Mouse (Mus musculus) olfactory bulb, adult 2 months (tissue): ENCODE measurements around the gene Pla2g4b. TPM values are rescaled to one million over a fixed set of nuclear protein-coding genes. Genes with fewer than 3 reads are reported as not detected.

Source experiments
- H3K27ac ChIP-seq: fragments of 200-500 bp; 2 replicates; pipeline ENCODE4 v1.5.1; 2012; ENCODE audit warnings: low read depth, low read length; ENCODE audit not compliant: insufficient read depth
- H3K4me1 ChIP-seq: fragments of 200-500 bp; 2 replicates; pipeline ENCODE4 v1.6.1; 2012; ENCODE audit warnings: low read length; ENCODE audit not compliant: control insufficient read depth, insufficient read depth
- H3K4me3 ChIP-seq: fragments of 200-500 bp; 2 replicates; pipeline ENCODE4 v1.5.1; 2012; ENCODE audit warnings: mild to moderate bottlenecking, low read depth, low read length, moderate library complexity; ENCODE audit not compliant: insufficient read depth
- CTCF ChIP-seq: fragments of 200-500 bp; IDR thresholded peaks from 2 replicates; pipeline ENCODE4 v1.5.1; 2012; ENCODE audit warnings: low read depth, mild to moderate bottlenecking, low read length, moderate library complexity; ENCODE audit not compliant: insufficient read depth
- POLR2A ChIP-seq: fragments of 200-500 bp; IDR thresholded peaks from 2 replicates; pipeline ENCODE4 v1.6.1; 2012; ENCODE audit warnings: mild to moderate bottlenecking, low read depth, low read length, moderate library complexity; ENCODE audit not compliant: insufficient read depth
- WGBS: fragments of 180-500 bp; shearing (Covaris S2); methylation state at CpG from one replicate; pipeline ENCODE4 v1.1.7; 2018; 5-methylcytosine and 5-hydroxymethylcytosine counted together
- polyA plus RNA-seq: library from polyadenylated mRNA; stranded (reverse); fragments of >200 nt; gene quantifications from 2 replicates; pipeline ENCODE4 v1.2.4, GENCODE M21; 2012; ENCODE audit warnings: low replicate concordance; ENCODE audit not compliant: missing spikeins, insufficient read depth, insufficient read length

Pla2g4b gene
- polyA plus RNA-seq, 1 experiment: not detected

DNA sequence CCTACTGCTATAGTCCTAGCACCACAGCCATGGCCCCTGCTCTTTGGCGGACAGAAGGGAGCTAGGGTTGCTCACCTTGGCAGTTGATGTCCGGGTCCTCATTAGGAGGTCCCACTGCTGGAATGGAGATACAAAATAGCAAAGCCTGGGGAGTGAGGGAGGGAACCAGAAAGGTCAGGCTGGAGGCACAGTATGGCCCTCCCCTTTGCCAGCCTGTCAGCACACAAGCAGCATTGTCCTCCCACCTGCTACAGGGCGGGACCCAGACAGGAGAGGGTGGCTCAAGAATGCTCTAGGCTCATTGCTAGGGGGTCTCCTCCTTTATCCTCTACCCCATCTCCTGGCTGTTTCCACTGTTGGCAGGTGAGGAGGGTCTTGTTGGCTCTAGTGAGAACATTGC, 52.8 kb downstream of the Pla2g4b start:
- WGBS: 89% methylated on average over 3 of the region's 3 CpGs
- TF ChIP-seq CTCF (no peak), POLR2A (no peak)
- H3K4me1 ChIP-seq: 0 out of 2 replicates have a peak, but pooled peaks cover 3% of the 10 kb centered on the region
- H3K4me3 ChIP-seq: no peak overlapping the region
- H3K27ac ChIP-seq: no peak overlapping the region

GRCm38 (mm10) chr2:120087391-120087790, 54.2 kb downstream of the Pla2g4b start:
- 77% methylated on average over 3 of the region's 3 CpGs for WGBS
- TF ChIP-seq CTCF: no peak
- no peak for TF ChIP-seq POLR2A
- H3K4me1 ChIP-seq: 0 out of 2 replicates have a peak, but pooled peaks cover 3% of the 10 kb centered on the region
- no peak overlapping the region for H3K4me3 ChIP-seq
- no peak overlapping the region for H3K27ac ChIP-seq

DNA sequence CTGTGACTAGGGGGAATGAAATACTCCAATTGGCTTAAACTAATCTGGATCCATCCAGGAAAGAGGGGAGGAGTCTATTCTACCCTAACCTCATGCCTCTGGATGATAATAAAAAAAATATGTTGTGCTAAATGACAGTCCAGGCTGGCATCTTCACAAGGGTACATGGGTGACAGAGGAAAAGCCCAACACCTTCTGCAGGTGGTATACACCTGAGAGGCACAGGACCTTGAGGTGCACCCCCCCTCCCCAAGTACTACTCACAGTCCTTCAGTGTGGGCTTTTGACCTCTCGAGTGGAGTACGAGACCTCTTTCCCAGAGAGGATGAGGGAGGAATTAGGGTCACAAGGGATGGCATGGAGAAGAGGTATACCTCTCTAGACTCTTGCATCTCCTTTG, 54.7 kb downstream of the Pla2g4b start:
- 94% methylated on average over 2 of the region's 2 CpGs for WGBS
- H3K4me1 ChIP-seq: 0 out of 2 replicates have a peak, but pooled peaks cover 3% of the 10 kb centered on the region
- H3K4me3 ChIP-seq: no peak overlapping the region
- no peak overlapping the region for H3K27ac ChIP-seq
- TF ChIP-seq POLR2A: no peak
- no peak for TF ChIP-seq CTCF

DNA sequence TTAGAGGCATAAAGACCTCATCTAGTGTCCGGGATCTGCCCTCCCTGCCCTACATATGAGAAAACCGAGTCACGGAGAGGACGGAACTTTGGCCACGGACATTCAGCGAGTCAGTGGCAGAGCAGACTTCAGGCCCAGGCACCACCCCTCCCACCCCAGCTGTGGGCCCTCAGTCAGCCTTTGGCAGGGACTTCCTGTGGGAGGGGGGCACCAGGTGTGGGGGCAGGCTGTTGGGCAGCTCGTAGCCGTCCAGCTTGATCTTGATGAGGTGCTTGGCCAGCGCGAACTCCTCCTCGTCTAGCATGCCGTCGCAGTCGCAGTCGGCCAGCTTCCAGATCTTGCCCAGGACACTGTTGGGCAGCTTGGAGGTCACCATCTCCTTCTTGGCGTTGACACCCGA, 57.8 kb downstream of the Pla2g4b start:
- H3K4me3 ChIP-seq: no peak overlapping the region
- 94% methylated on average over 17 of the region's 17 CpGs for WGBS
- peaks cover 7% of the 10 kb centered on the region for H3K4me1 ChIP-seq
- TF ChIP-seq POLR2A (no peak), CTCF (no peak)
- no peak overlapping the region for H3K27ac ChIP-seq

Other genes starting within 250 kb of the Pla2g4b start
- not detected in 2 replicates for gene Rpap1, start 245.9 kb upstream of the Pla2g4b start, polyA plus RNA-seq
- not detected in 2 replicates for gene Tyro3, start 235.7 kb upstream of the Pla2g4b start, polyA plus RNA-seq
- 172 TPM in 1 of 2 replicates, not detected in the other for gene Mga, start 136.2 kb upstream of the Pla2g4b start, polyA plus RNA-seq
- not detected in 2 replicates for gene Mapkbp1, start 60.7 kb upstream of the Pla2g4b start, polyA plus RNA-seq
- not detected in 2 replicates for gene Jmjd7, start 5.9 kb upstream of the Pla2g4b start, polyA plus RNA-seq
- gene Gm28042, start 5.9 kb upstream of the Pla2g4b start, polyA plus RNA-seq: not detected in 2 replicates
- not detected in 2 replicates for gene Ehd4, start 121.2 kb downstream of the Pla2g4b start, polyA plus RNA-seq
- not detected in 2 replicates for gene Pla2g4e, start 211.9 kb downstream of the Pla2g4b start, polyA plus RNA-seq